In the genomic region with DNA sequence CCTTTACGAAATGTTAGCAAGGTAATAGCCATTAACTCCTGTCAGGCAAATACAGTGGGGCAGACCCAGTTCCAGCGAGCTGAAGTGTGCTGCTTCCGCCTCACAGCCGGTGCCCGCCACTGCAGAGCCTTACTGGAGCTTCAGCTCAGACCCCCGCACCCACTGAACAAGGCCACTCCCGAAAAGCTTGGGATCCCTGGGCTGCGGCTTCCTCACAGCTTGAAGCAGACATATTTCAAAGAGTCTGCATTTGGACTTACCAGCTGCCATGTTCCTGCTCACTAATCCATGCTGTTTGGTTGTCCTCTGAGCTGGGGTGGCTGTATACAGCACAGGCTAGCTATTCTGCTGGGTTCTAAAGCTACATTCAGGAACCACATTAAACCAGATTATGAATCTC, we compare ENCODE assay signal across 27 mouse cellular contexts.
"Had no signal": no experiment of that assay in that cellular context is flagged by ENCODE, and none has a peak within 500 bp of the region (broad histone marks: within the 10 kb centered on the region; RNA-seq: fewer than 3 reads in every experiment).

No protein-coding gene starts in this region.

- H3K4me3 ChIP-seq: heart, adult 2 months; heart, embryonic 10.5 days; heart, embryonic 12.5 days; hindbrain, embryonic 10.5 days; hindbrain, embryonic 12.5 days; intestine, embryonic 15.5 days; kidney, embryonic 15.5 days; limb, embryonic 13.5 days; limb, embryonic 15.5 days; liver, embryonic 12.5 days had no signal

- H3K4me2 ChIP-seq: heart, embryonic 12.5 days; hindbrain, embryonic 12.5 days; hindbrain, embryonic 14.5 days; intestine, embryonic 15.5 days; kidney, embryonic 15.5 days; limb, embryonic 13.5 days; limb, embryonic 15.5 days; liver, embryonic 12.5 days had no signal

- DNase-seq: gastrocnemius, postnatal 14 days; gastrocnemius, postnatal 36 days; heart, adult 11 months; heart, adult 2 months; heart, postnatal 10 days; heart, postnatal 4 days; kidney, adult 18-20 months; kidney, adult 8-10 months; kidney, postnatal 14 days; kidney, postnatal 36 days; layer of hippocampus, adult 9-11 months; layer of hippocampus, postnatal 36 days; left cerebral cortex, postnatal 4 days; lung, adult 18-20 months had no signal

- H3K4me1 ChIP-seq: limb, embryonic 13.5 days; limb, embryonic 15.5 days; liver, embryonic 12.5 days had no signal

- ATAC-seq: hindbrain, embryonic 16.5 days; inflammation-experienced regulatory T-cells, adult 6 months; intestine, embryonic 15.5 days; liver, embryonic 12.5 days had no signal

- H3K9me3 ChIP-seq: heart, embryonic 10.5 days; heart, embryonic 12.5 days; hindbrain, embryonic 10.5 days; hindbrain, embryonic 12.5 days; intestine, embryonic 15.5 days; kidney, embryonic 15.5 days; limb, embryonic 13.5 days; limb, embryonic 15.5 days; liver, embryonic 12.5 days had no signal

- H3K27me3 ChIP-seq: heart, embryonic 12.5 days; hindbrain, embryonic 12.5 days; intestine, embryonic 15.5 days; kidney, embryonic 15.5 days; limb, embryonic 15.5 days had no signal

- H3K27ac ChIP-seq: heart, adult 2 months; heart, embryonic 10.5 days; hindbrain, embryonic 10.5 days; hindbrain, embryonic 12.5 days; hindbrain, embryonic 14.5 days; intestine, embryonic 15.5 days; kidney, embryonic 15.5 days; limb, embryonic 13.5 days; limb, embryonic 15.5 days; liver, embryonic 12.5 days; liver, embryonic 14.5 days had no signal

- H3K9ac ChIP-seq: heart, embryonic 12.5 days; hindbrain, embryonic 12.5 days; hindbrain, embryonic 14.5 days; intestine, embryonic 15.5 days; kidney, embryonic 15.5 days; limb, embryonic 13.5 days; limb, embryonic 15.5 days; liver, embryonic 12.5 days; liver, embryonic 14.5 days had no signal
